Mouse (Mus musculus) liver, adult 2 months (tissue): ENCODE measurements at regions not wholly inside any gene's neighbourhood (a gene's known extent, or its start where the extent isn't known, plus 50 kb on each side); places are given as distances from the start of the nearest gene placed in this dataset.

Experiments used
- CTCF ChIP-seq: fragments of 200-500 bp; IDR thresholded peaks from 2 replicates; pipeline ENCODE4 v1.5.1; 2011; ENCODE audit warnings: low read depth, low read length, control low read depth
- POLR2A ChIP-seq: fragments of 200-500 bp; IDR thresholded peaks from 2 replicates; pipeline ENCODE4 v1.6.1; 2011; ENCODE audit warnings: low read length, control low read depth; ENCODE audit not compliant: insufficient read depth; ENCODE audit errors: extremely low read depth

GRCm38 (mm10) chr9:3184343-3184742 lies 147.7 kb downstream of the Gm10715 start:
- no peak for TF ChIP-seq CTCF
- TF ChIP-seq POLR2A: no peak
